Mouse (Mus musculus) hindbrain, embryonic 12.5 days (tissue): ENCODE data around the gene Gucd1. TPM values are rescaled to one million over a fixed set of nuclear protein-coding genes. Genes with fewer than 3 reads are reported as not detected.
A peak's percentile ranks its signal among the peaks of the same experiment; 100 is the strongest.

Experiments used
- ATAC-seq: fragments of 200-750 bp; cut with Nextera tagmentation; 2 replicates; pipeline ENCODE4 v1.8.0; 2017; ENCODE audit warnings: moderate TSS enrichment; ENCODE audit not compliant: low FRiP score
- H3K27ac ChIP-seq: fragments of 300-500 bp; sonication (generic); 2 replicates; pipeline ENCODE4 v1.5.1; 2016; ENCODE audit warnings: mild to moderate bottlenecking
- H3K27me3 ChIP-seq: fragments of 300-500 bp; sonication (generic); 2 replicates; pipeline ENCODE4 v1.6.1; 2016; ENCODE audit warnings: mild to moderate bottlenecking
- H3K36me3 ChIP-seq: fragments of 300-500 bp; sonication (generic); 2 replicates; pipeline ENCODE4 v1.6.1; 2016; ENCODE audit warnings: mild to moderate bottlenecking
- H3K4me1 ChIP-seq: fragments of 300-500 bp; sonication (generic); 2 replicates; pipeline ENCODE4 v1.6.1; 2016
- H3K4me2 ChIP-seq: fragments of 300-500 bp; sonication (generic); replicated peaks from 2 replicates; pipeline ENCODE4 v1.6.1; 2016; ENCODE audit warnings: mild to moderate bottlenecking
- H3K4me3 ChIP-seq: fragments of 300-500 bp; sonication (generic); 2 replicates; pipeline ENCODE4 v1.5.1; 2016; ENCODE audit warnings: mild to moderate bottlenecking
- H3K9ac ChIP-seq: fragments of 300-500 bp; sonication (generic); 2 replicates; pipeline ENCODE4 v1.6.1; 2016; ENCODE audit warnings: mild to moderate bottlenecking, moderate library complexity
- H3K9me3 ChIP-seq: fragments of 300-500 bp; sonication (generic); replicated peaks from 2 replicates; pipeline ENCODE4 v1.6.1; 2016; ENCODE audit warnings: mild to moderate bottlenecking
- WGBS: fragments of 180-500 bp; shearing (Covaris S2); methylation state at CpG from one replicate; pipeline ENCODE4 v1.1.7; 2016; 5-methylcytosine and 5-hydroxymethylcytosine counted together
- polyA plus RNA-seq: library from polyadenylated mRNA; unstranded; fragments of >200 nt; fragmentation: Nextera tagmentation; extraction: Ambion mirVana; gene quantifications from 2 replicates; pipeline ENCODE4 v1.2.1, GENCODE M21; 2016

Gucd1 gene
- polyA plus RNA-seq, 1 experiment from 2014 or later: 24.9 TPM

DNA sequence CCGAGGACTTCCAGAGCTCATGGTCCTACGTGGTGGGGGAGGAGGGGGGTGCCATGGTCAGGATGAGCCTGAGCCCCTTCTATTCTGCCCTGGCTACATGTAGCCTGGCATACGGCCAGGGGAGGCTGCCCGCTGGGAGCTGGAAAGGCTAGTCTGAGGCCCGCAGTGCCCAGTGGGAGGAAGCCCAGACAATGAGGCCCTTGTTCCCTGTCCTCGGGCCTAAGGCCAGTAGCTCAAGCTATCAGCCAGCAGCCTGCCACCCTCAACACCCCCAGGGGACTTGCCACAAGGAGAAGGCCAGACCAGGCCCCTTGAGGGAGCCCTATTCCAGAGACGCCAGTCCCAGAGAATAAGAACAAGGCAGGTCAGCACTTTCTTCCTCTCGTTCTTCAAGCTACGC is 38.3 kb upstream of the Gucd1 start:
- Histone ChIP-seq H3K27ac (peak overlapping the region; percentile 75), H3K4me2 (peak overlapping the region; percentile 8; the same call in 1 of the 2 replicates), H3K4me1 (peaks cover 50% of the 10 kb centered on the region), H3K9me3 (no peaks in the 10 kb centered on the region), H3K9ac (no peak overlapping the region), H3K36me3 (peaks cover 15% of the 10 kb centered on the region), H3K27me3 (peaks cover 12% of the 10 kb centered on the region), H3K4me3 (no peak overlapping the region)
- WGBS: 19% methylated on average over 9 of the region's 9 CpGs
- ATAC-seq: peak; percentile 63

DNA sequence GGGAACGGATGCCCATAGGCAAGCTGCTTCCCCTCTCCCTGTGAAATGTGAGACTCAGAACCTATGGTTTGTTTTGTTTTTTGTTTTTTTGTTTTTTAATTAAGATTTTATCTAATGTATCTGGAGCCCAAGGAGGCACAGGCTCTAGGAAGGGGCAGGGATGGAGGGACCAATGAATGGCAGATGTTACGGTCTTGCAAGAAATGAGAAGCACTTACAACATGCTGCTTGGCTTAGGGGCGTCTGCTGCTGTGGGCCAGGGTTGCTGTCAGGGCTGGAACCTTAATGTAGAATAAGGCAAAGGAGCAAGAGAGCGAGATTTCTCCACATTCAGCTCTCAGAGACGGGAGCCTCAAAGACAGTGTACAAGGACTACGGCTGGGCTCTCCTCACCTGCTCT is 37.8 kb upstream of the Gucd1 start:
- H3K9ac ChIP-seq: no peak overlapping the region
- H3K27ac ChIP-seq: peak overlapping the region; percentile 75
- 0 out of 2 replicates have a peak overlapping the region, but pooled peaks have one; percentile 8 for H3K4me2 ChIP-seq
- peaks cover 7% of the 10 kb centered on the region for H3K27me3 ChIP-seq
- no peak for ATAC-seq
- peaks cover 15% of the 10 kb centered on the region for H3K36me3 ChIP-seq
- no peak overlapping the region for H3K4me3 ChIP-seq
- H3K4me1 ChIP-seq: peaks cover 46% of the 10 kb centered on the region
- 77% methylated on average over 6 of the region's 6 CpGs for WGBS
- no peaks in the 10 kb centered on the region for H3K9me3 ChIP-seq

DNA sequence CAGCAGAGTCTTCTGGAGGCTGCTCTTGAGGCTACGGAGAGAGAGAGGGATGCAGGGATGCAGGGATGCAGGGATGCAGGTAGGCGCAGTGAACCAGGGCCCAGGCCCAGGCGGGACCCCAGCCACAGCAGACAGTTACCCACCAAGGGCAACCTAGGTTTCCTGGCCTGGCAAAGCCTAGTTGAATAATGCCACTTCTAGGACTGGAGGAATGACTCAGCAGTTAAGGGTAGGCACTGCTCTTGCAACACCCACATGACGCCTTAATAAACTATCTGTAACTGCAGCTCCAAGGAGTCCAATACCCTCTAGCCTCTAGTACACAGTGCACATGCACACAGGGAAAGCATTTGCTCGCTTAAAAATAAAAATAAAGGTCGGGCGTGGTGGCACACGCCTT is 36.3 kb upstream of the Gucd1 start:
- no peak overlapping the region for H3K4me3 ChIP-seq
- H3K4me1 ChIP-seq: peaks cover 33% of the 10 kb centered on the region
- H3K27ac ChIP-seq: no peak overlapping the region
- H3K4me2 ChIP-seq: no peak overlapping the region
- whole genome bisulfite sequencing: 92% methylated on average over 8 of the region's 8 CpGs
- H3K36me3 ChIP-seq: peaks cover 15% of the 10 kb centered on the region
- no peaks in the 10 kb centered on the region for H3K9me3 ChIP-seq
- H3K9ac ChIP-seq: no peak overlapping the region
- no peak for ATAC-seq
- H3K27me3 ChIP-seq: peaks cover 4% of the 10 kb centered on the region; the same call in 1 of the 2 replicates

DNA sequence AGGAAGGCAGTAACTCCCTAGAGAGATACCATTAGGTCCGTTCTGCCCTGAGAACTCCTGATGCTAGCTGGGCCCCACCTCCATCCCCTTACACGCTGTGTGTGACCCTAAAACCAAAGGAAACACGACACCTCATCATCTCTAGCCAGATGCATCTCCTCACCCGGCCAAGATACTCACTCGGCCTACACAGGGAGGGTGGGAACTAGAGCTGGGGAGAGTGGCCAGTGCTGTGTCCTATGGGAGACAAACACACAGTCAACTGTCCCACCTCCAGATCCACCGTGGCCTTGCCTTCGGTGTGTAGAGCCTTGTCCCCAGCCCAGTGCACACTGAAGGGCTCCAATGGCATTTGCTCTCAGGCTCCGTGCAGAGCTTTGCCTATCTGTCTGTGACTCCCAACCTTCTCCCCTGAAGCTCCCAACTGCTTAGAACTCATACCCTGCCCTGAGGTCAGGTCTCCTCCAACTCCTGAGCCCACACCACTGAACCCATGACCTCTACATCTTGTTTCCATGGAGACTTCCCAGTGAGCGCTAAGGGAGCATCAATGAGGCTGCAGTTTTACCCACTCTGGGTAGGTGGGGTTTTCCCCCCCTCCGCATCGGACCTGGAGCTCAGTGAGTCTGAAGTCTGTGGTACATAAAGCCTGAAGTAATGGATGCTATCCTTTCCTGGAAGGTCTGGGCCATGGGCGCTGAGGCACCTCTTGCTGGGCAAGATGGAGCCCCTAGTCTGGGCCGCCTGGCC is 35.1 kb upstream of the Gucd1 start:
- H3K27ac ChIP-seq: no peak overlapping the region
- peaks cover under 1% of the 10 kb centered on the region; the same call in 1 of the 2 replicates for H3K27me3 ChIP-seq
- ATAC-seq: no peak
- 71% methylated on average over 13 of the region's 13 CpGs for WGBS
- H3K4me3 ChIP-seq: no peak overlapping the region
- no peak overlapping the region for H3K9ac ChIP-seq
- H3K4me2 ChIP-seq: no peak overlapping the region
- peaks cover 15% of the 10 kb centered on the region for H3K36me3 ChIP-seq
- peaks cover 24% of the 10 kb centered on the region for H3K4me1 ChIP-seq
- H3K9me3 ChIP-seq: no peaks in the 10 kb centered on the region

DNA sequence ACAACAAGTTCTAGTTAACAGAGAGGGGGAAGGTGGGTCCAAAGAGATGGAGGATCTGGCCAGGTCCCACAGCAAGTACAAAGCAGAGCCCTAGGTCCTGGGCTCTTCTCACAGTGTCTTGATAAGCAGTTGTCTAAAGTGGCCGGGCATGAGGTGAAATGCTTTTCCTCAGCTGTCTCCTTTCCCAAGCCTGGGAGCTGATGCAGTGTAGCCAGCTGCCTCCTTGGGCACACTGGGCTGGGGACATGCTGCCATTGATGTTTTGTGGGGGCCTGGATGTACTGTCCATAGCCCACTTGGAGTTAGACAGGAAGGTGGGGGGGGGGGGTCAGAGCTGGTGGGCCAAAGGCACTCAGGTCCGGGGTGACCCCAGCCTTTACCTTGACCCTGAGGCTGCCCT is 34.3 kb upstream of the Gucd1 start:
- H3K27ac ChIP-seq: no peak overlapping the region
- H3K9me3 ChIP-seq: no peaks in the 10 kb centered on the region
- peaks cover 16% of the 10 kb centered on the region for H3K4me1 ChIP-seq
- no peaks in the 10 kb centered on the region for H3K27me3 ChIP-seq
- no peak overlapping the region for H3K4me2 ChIP-seq
- H3K36me3 ChIP-seq: peaks cover 15% of the 10 kb centered on the region
- ATAC-seq: no peak
- no peak overlapping the region for H3K4me3 ChIP-seq
- WGBS: 85% methylated on average over 2 of the region's 2 CpGs
- H3K9ac ChIP-seq: no peak overlapping the region

DNA sequence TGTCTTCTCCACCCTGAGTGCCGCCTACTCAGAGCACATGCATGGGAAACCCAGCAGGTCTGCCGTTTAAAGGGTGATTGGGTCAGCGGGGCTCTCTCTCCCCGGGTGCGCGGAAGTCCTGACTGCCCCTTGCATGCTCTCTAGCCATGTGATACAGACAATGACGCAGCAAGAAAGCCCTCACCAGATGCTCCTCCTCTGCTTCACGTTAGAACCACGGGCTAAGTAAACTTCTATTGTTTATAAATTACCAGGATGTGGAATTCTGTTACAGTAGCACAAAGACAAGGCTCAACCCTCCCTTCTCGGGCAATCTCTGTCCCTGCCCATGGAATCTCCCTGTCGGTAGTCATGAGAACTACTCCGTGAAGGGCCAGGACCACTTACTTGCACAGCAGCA is 33.4 kb upstream of the Gucd1 start:
- Histone ChIP-seq H3K9ac (no peak overlapping the region), H3K36me3 (peaks cover 15% of the 10 kb centered on the region), H3K4me1 (peaks cover 7% of the 10 kb centered on the region), H3K9me3 (no peaks in the 10 kb centered on the region), H3K4me2 (no peak overlapping the region), H3K27me3 (no peaks in the 10 kb centered on the region), H3K4me3 (no peak overlapping the region), H3K27ac (no peak overlapping the region)
- WGBS: 47% methylated on average over 12 of the region's 12 CpGs
- no peak for ATAC-seq

DNA sequence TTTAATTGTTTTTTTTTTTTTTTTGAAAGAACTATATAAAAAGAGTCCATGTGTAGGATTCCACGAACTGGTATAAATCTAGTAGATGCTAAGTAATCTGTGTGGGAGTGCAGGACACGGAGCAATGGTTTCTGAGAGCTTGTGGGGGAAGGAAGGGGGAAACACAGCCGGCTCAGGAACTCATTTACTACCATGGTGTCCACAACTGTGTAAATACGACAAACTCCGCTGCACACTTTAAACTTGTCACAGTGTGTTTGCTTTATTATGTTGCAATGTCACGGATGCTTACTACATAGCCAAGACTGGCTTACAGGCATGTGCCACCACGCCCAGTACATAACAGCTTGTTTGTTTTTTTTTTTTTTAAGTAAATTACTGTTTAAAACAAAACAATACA is 32.1 kb upstream of the Gucd1 start:
- no peak overlapping the region for H3K9ac ChIP-seq
- H3K27me3 ChIP-seq: no peaks in the 10 kb centered on the region
- no peak overlapping the region for H3K27ac ChIP-seq
- no peaks in the 10 kb centered on the region for H3K4me1 ChIP-seq
- H3K36me3 ChIP-seq: peaks cover 15% of the 10 kb centered on the region
- no peak overlapping the region for H3K4me3 ChIP-seq
- no peak overlapping the region for H3K4me2 ChIP-seq
- H3K9me3 ChIP-seq: peaks cover 9% of the 10 kb centered on the region; the same call in 1 of the 2 replicates
- 77% methylated on average over 7 of the region's 7 CpGs for WGBS
- no peak for ATAC-seq

DNA sequence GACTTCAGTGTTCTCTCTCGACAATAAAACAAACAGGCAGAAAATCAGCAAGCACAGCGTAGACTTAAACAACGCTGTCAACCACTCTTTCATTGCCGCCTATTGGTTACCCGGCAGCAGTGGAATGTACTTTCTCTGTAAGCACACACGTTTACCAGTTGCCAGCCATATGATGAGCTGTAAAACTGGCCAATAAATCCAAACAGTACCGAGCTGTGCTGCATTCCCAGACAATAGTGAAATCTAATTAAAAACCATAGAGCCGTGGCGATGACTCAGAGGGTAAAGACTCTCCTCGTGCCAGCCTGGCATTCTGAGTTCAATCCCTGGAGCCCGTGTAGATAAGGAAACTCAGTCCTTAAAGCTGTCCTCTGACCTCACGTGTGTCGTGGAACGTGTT is 30.7 kb upstream of the Gucd1 start:
- no peak for ATAC-seq
- H3K4me1 ChIP-seq: no peaks in the 10 kb centered on the region
- no peak overlapping the region for H3K4me2 ChIP-seq
- no peak overlapping the region for H3K9ac ChIP-seq
- no peak overlapping the region for H3K4me3 ChIP-seq
- H3K27me3 ChIP-seq: no peaks in the 10 kb centered on the region
- WGBS: 69% methylated on average over 14 of the region's 14 CpGs
- H3K27ac ChIP-seq: no peak overlapping the region
- peaks cover 7% of the 10 kb centered on the region for H3K36me3 ChIP-seq
- peaks cover 9% of the 10 kb centered on the region; the same call in 1 of the 2 replicates for H3K9me3 ChIP-seq

DNA sequence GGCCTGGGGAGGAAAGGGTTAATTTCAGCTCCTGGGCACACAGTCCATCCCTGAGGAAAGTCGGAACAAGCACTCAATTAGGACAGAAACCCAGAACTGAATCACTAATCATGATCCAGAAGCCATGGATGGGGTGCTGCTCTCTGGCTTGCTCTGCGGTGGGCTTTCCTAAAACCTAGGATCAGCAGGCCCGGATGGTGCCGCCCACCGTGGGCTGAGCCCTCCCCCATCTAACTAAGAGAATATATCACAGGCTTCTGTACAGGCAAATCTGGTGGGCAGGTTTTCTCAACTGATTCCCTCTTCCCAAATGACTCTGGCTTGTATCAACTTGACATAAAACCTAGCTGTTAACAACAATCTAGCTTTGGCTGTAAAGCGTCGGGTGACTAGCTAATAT is 30.1 kb upstream of the Gucd1 start:
- no peak overlapping the region for H3K4me3 ChIP-seq
- no peak for ATAC-seq
- H3K9ac ChIP-seq: no peak overlapping the region
- H3K9me3 ChIP-seq: peaks cover 9% of the 10 kb centered on the region; the same call in 1 of the 2 replicates
- H3K4me2 ChIP-seq: no peak overlapping the region
- no peak overlapping the region for H3K27ac ChIP-seq
- no peaks in the 10 kb centered on the region for H3K27me3 ChIP-seq
- H3K36me3 ChIP-seq: 0 out of 2 replicates have a peak, but pooled peaks cover under 1% of the 10 kb centered on the region
- no peaks in the 10 kb centered on the region for H3K4me1 ChIP-seq
- WGBS: 75% methylated on average over 7 of the region's 7 CpGs

DNA sequence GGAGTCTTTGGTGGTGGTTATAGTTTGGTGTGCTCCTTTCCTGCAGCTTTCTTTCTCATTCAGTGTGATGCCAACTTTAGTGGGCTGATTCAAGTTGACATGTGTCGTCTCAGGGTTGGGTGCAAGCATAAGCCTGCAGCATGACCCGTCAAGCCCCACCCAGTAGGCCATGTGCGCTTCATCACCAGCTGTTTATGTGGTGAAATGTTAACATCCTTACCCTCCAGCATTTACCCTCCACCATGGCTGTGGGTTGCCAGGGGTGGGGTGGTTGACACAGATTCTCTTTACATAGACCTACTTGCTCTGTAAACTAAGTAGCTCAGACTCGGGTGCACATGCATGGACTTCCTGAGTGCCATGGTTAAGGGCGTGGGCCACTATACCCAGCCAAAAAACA is 18.4 kb upstream of the Gucd1 start:
- ATAC-seq: no peak
- Histone ChIP-seq H3K27ac (no peak overlapping the region), H3K36me3 (peaks cover 45% of the 10 kb centered on the region), H3K4me1 (no peaks in the 10 kb centered on the region), H3K4me3 (no peak overlapping the region), H3K4me2 (no peak overlapping the region), H3K9me3 (no peaks in the 10 kb centered on the region), H3K27me3 (no peaks in the 10 kb centered on the region), H3K9ac (no peak overlapping the region)
- 96% methylated on average over 5 of the region's 5 CpGs for WGBS

DNA sequence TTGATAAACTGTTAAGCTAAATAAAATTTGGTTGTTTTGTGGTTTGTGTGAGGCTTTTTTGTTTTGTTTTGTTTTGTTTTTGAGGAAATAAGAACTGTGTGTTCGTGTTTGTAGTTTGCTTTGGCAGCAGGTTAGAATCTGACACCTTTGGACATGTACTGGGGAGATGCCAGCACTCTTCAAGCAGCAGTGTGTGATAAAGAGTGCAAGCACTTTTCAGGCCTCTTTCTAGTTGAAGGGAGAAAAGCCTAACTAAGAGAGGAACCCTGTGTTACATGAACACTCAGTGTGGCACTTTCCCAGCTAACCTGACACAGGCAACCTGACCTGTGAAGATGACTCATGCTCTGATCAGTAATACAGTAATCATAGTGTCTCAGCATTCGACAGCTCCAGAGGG is 17.7 kb upstream of the Gucd1 start:
- Histone ChIP-seq H3K9ac (no peak overlapping the region), H3K4me1 (no peaks in the 10 kb centered on the region), H3K4me3 (no peak overlapping the region), H3K4me2 (no peak overlapping the region), H3K9me3 (no peaks in the 10 kb centered on the region), H3K27me3 (no peaks in the 10 kb centered on the region), H3K27ac (no peak overlapping the region), H3K36me3 (peaks cover 49% of the 10 kb centered on the region)
- WGBS: 94% methylated on average over 2 of the region's 2 CpGs
- no peak for ATAC-seq

DNA sequence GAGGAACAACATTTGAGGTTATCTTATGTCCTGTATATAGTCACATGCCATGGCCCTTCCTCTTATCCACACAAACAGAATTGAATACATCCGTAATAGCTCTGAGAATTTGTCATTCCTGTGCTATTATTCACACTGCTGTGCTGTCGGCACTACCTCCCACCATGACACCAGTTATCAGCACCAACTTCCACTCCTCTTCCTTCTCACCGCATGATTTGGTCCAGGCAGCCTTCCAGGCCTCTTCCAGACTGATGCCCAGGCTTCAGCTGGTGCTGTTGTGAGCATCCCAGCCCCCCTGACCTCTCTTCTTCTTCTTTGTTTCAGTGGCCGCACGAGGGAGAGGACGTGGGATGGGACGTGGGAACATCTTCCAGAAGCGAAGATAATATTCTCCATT is 17.2 kb upstream of the Gucd1 start:
- no peak for ATAC-seq
- 94% methylated on average over 8 of the region's 8 CpGs for WGBS
- H3K27ac ChIP-seq: no peak overlapping the region
- no peaks in the 10 kb centered on the region for H3K9me3 ChIP-seq
- H3K27me3 ChIP-seq: no peaks in the 10 kb centered on the region
- H3K9ac ChIP-seq: no peak overlapping the region
- H3K4me1 ChIP-seq: no peaks in the 10 kb centered on the region
- H3K4me3 ChIP-seq: no peak overlapping the region
- peaks cover 49% of the 10 kb centered on the region for H3K36me3 ChIP-seq
- H3K4me2 ChIP-seq: no peak overlapping the region

DNA sequence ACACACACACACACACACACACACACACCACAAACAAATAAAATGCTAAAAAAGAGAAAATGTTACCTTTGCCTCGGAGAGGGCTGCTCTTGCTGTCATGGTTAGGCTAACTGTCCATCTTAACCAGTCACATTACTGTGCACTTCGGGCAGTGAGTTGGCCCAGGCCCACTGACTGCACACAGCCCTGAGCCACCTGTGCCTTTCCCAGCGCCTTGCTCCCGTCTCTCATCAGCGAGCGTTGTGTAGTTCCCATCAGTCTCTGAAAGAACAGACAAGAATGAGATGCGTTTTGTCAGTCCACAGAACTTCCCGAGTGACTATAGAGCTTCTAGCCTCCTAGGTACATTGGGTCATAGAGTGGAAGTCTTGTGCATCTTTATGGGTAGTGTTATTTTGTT is 16.4 kb upstream of the Gucd1 start:
- H3K36me3 ChIP-seq: peaks cover 51% of the 10 kb centered on the region
- H3K27me3 ChIP-seq: no peaks in the 10 kb centered on the region
- H3K4me1 ChIP-seq: no peaks in the 10 kb centered on the region
- H3K4me3 ChIP-seq: no peak overlapping the region
- ATAC-seq: no peak
- no peak overlapping the region for H3K4me2 ChIP-seq
- no peak overlapping the region for H3K9ac ChIP-seq
- H3K27ac ChIP-seq: no peak overlapping the region
- no peaks in the 10 kb centered on the region for H3K9me3 ChIP-seq
- 93% methylated on average over 8 of the region's 8 CpGs for WGBS
